20 mouse cellular contexts compared by ENCODE assay signal in genomic region chr15:84188887-84189530, GRCm38 (mm10). TPM values are rescaled to one million over a fixed set of nuclear protein-coding genes. Genes with fewer than 3 reads are reported as not detected.
"Had no signal": no experiment of that assay in that cellular context is flagged by ENCODE, and none has a peak within 500 bp of the region (broad histone marks: within the 10 kb centered on the region; RNA-seq: fewer than 3 reads in every experiment).

No protein-coding gene starts in this region.

- DNase-seq: liver, postnatal 0 days; lung, postnatal 10 days; lung, postnatal 4 days; right cerebral cortex, adult 18-20 months; right cerebral cortex, postnatal 25 days; right cerebral cortex, postnatal 4 days; spleen, adult 18-20 months; thymus, adult 2 months; thymus, postnatal 25 days; thymus, postnatal 4 days had no signal

- H3K27me3 ChIP-seq: midbrain, embryonic 12.5 days; neural tube, embryonic 13.5 days; neural tube, embryonic 15.5 days; stomach, embryonic 15.5 days had no signal

- ATAC-seq: midbrain, embryonic 16.5 days had no signal

- H3K9ac ChIP-seq: liver, postnatal 0 days; lung, embryonic 14.5 days; midbrain, embryonic 12.5 days; neural tube, embryonic 13.5 days; neural tube, embryonic 15.5 days; stomach, embryonic 15.5 days had no signal

- H3K4me2 ChIP-seq: lung, embryonic 14.5 days; midbrain, embryonic 12.5 days; neural tube, embryonic 13.5 days; neural tube, embryonic 15.5 days; stomach, embryonic 15.5 days had no signal

- H3K9me3 ChIP-seq: midbrain, embryonic 10.5 days; midbrain, embryonic 12.5 days; neural tube, embryonic 13.5 days; neural tube, embryonic 15.5 days; stomach, embryonic 15.5 days had no signal

- H3K36me3 ChIP-seq: midbrain, embryonic 10.5 days; midbrain, embryonic 12.5 days; neural tube, embryonic 13.5 days; neural tube, embryonic 15.5 days; stomach, embryonic 15.5 days had no signal

- H3K4me3 ChIP-seq: midbrain, embryonic 10.5 days; midbrain, embryonic 12.5 days; myocyte; neural tube, embryonic 13.5 days; neural tube, embryonic 15.5 days; stomach, embryonic 15.5 days had no signal

- H3K27ac ChIP-seq: midbrain, embryonic 10.5 days; midbrain, embryonic 12.5 days; neural tube, embryonic 13.5 days; neural tube, embryonic 15.5 days; stomach, embryonic 15.5 days; stomach, postnatal 0 days had no signal

RNA-seq across cellular contexts. Expression of gene Pnpla3, which starts 21.4 kb away (rescaled TPM):
- polyA plus RNA-seq: lung, embryonic 16.5 days had no signal
